Mouse (Mus musculus) thymus, adult 2 months (tissue): ENCODE data around the gene Tmed3. TPM values are rescaled to one million over a fixed set of nuclear protein-coding genes. Genes with fewer than 3 reads are reported as not detected.

ENCODE experiments used
- DNase-seq: peaks from one replicate; pipeline ENCODE4 v3.0.0; 2021
- H3K27ac ChIP-seq: fragments of 200-500 bp; 2 replicates; pipeline ENCODE4 v1.5.1; 2012; ENCODE audit warnings: low read length, control low read depth; ENCODE audit not compliant: control insufficient read depth, insufficient read depth
- H3K27me3 ChIP-seq: fragments of 200-500 bp; 2 replicates; pipeline ENCODE4 v1.6.1; 2012; ENCODE audit warnings: mild to moderate bottlenecking, low read length, moderate library complexity, mixed read lengths; ENCODE audit not compliant: control insufficient read depth, insufficient read depth
- H3K36me3 ChIP-seq: fragments of 200-500 bp; 2 replicates; pipeline ENCODE4 v1.6.1; 2012; ENCODE audit warnings: mild to moderate bottlenecking, low read length, moderate library complexity; ENCODE audit not compliant: control insufficient read depth, insufficient read depth
- H3K4me1 ChIP-seq: fragments of 200-500 bp; replicated peaks from 2 replicates; pipeline ENCODE4 v1.6.1; 2012; ENCODE audit warnings: low read length; ENCODE audit not compliant: control insufficient read depth, insufficient read depth
- H3K4me3 ChIP-seq: fragments of 200-500 bp; 2 replicates; pipeline ENCODE4 v1.5.1; 2012; ENCODE audit warnings: mild to moderate bottlenecking, low read length, control low read depth, moderate library complexity; ENCODE audit not compliant: control insufficient read depth, insufficient read depth
- CTCF ChIP-seq: fragments of 200-500 bp; IDR thresholded peaks from 2 replicates; pipeline ENCODE4 v1.5.1; 2012; ENCODE audit warnings: mild to moderate bottlenecking, control low read depth, low read length, moderate library complexity, borderline replicate concordance; ENCODE audit not compliant: control insufficient read depth, poor library complexity, insufficient read depth; ENCODE audit errors: extremely low read depth
- POLR2A ChIP-seq: fragments of 200-500 bp; IDR thresholded peaks from 2 replicates; pipeline ENCODE4 v1.6.1; 2012; ENCODE audit warnings: mild to moderate bottlenecking, low read length, control low read depth, moderate library complexity; ENCODE audit not compliant: control insufficient read depth, poor library complexity, insufficient read depth; ENCODE audit errors: extremely low read depth
- WGBS: fragments of 180-500 bp; shearing (Covaris S2); methylation state at CpG from one replicate; pipeline ENCODE4 v1.1.7; 2018; 5-methylcytosine and 5-hydroxymethylcytosine counted together
- polyA plus RNA-seq: library from polyadenylated mRNA; depleted of rRNA; stranded (reverse); fragments of >200 nt; gene quantifications from 2 replicates; pipeline ENCODE4 v1.2.3, GENCODE M21; 2012; rRNA removed

Tmed3 gene
- 39.1 and 44.1 TPM in 2 replicates for polyA plus RNA-seq

GRCm38 (mm10) chr9:89704265-89705196, at the start of gene Tmed3:
Gene Tmed3, minus strand, starts transcription at chr9:89705068.
- H3K36me3 ChIP-seq = no peaks in the 10 kb centered on the region
- peak within 1 kb of the TSS; percentile 76 for H3K4me3 ChIP-seq
- H3K27me3 ChIP-seq = no peaks in the 10 kb centered on the region
- 2% methylated on average over 52 of the region's 52 CpGs for WGBS
- peaks cover 8% of the 10 kb centered on the region; the same call in 1 of the 2 replicates for H3K4me1 ChIP-seq
- TF ChIP-seq POLR2A = peak; percentile 69; the same call in 1 of the 2 replicates
- 0 out of 2 replicates have a peak, but pooled peaks have one; percentile 30 for TF ChIP-seq CTCF
- peak; percentile 93 for DNase-seq
- H3K27ac ChIP-seq = peak within 1 kb of the TSS; percentile 67; the same call in 1 of the 2 replicates

GRCm38 (mm10) chr9:89740041-89740440, 35.2 kb upstream of the Tmed3 start:
- no peak overlapping the region for H3K4me3 ChIP-seq
- no peaks in the 10 kb centered on the region for H3K4me1 ChIP-seq
- H3K36me3 ChIP-seq = no peaks in the 10 kb centered on the region
- no peak overlapping the region for H3K27ac ChIP-seq
- peaks cover 2% of the 10 kb centered on the region; the same call in 1 of the 2 replicates for H3K27me3 ChIP-seq
- no peak for TF ChIP-seq CTCF
- TF ChIP-seq POLR2A = no peak
- no peak for DNase-seq

GRCm38 (mm10) chr9:89738295-89738694, 33.4 kb upstream of the Tmed3 start, which contains the start of gene Ankrd34c:
Gene Ankrd34c, minus strand, starts transcription at chr9:89738475.
- no peak within 1 kb of the TSS for H3K4me3 ChIP-seq
- H3K27me3 ChIP-seq = peaks cover 2% of the 10 kb centered on the region; the same call in 1 of the 2 replicates
- no peaks in the 10 kb centered on the region for H3K36me3 ChIP-seq
- no peak for DNase-seq
- TF ChIP-seq POLR2A (no peak), CTCF (no peak)
- WGBS = 8% methylated on average over 8 of the region's 8 CpGs
- H3K4me1 ChIP-seq = no peaks in the 10 kb centered on the region
- no peak within 1 kb of the TSS for H3K27ac ChIP-seq

GRCm38 (mm10) chr9:89737888-89738287, 33.0 kb upstream of the Tmed3 start:
- 15% methylated on average over 6 of the region's 6 CpGs for WGBS
- Histone ChIP-seq H3K4me1 (no peaks in the 10 kb centered on the region), H3K4me3 (no peak overlapping the region), H3K36me3 (no peaks in the 10 kb centered on the region), H3K27me3 (peaks cover 2% of the 10 kb centered on the region; the same call in 1 of the 2 replicates), H3K27ac (no peak overlapping the region)
- no peak for TF ChIP-seq CTCF
- no peak for DNase-seq

- WGBS = 13% methylated on average over 20 of the region's 20 CpGs
- Histone ChIP-seq H3K27me3 (peaks cover 2% of the 10 kb centered on the region; the same call in 1 of the 2 replicates), H3K4me1 (no peaks in the 10 kb centered on the region), H3K4me3 (no peak overlapping the region), H3K27ac (no peak overlapping the region), H3K36me3 (no peaks in the 10 kb centered on the region)
- DNase-seq = peak; percentile 2
- TF ChIP-seq POLR2A = no peak
Observed at GRCm38 (mm10) chr9:89736932-89737705, 32.3 kb upstream of the Tmed3 start.

GRCm38 (mm10) chr9:89706906-89707305, 2.0 kb upstream of the Tmed3 start:
- WGBS = 26% methylated on average over 4 of the region's 4 CpGs
- DNase-seq = peak; percentile 41
- H3K4me3 ChIP-seq = no peak overlapping the region
- H3K4me1 ChIP-seq = peaks cover 8% of the 10 kb centered on the region; the same call in 1 of the 2 replicates
- no peak overlapping the region for H3K27ac ChIP-seq
- H3K36me3 ChIP-seq = no peaks in the 10 kb centered on the region
- no peak for TF ChIP-seq CTCF
- no peak for TF ChIP-seq POLR2A
- no peaks in the 10 kb centered on the region for H3K27me3 ChIP-seq
